Mouse (Mus musculus) midbrain, embryonic 13.5 days (tissue): Measurements from ENCODE around the gene Ncl. TPM values are rescaled to one million over a fixed set of nuclear protein-coding genes. Genes with fewer than 3 reads are reported as not detected.

Experiments
- ATAC-seq: fragments of 200-750 bp; cut with Nextera tagmentation; 2 replicates; pipeline ENCODE4 v1.8.0; 2017; ENCODE audit warnings: mild to moderate bottlenecking, moderate TSS enrichment, moderate library complexity
- H3K27ac ChIP-seq: fragments of 300-500 bp; sonication (generic); 2 replicates; pipeline ENCODE4 v1.5.1; 2015; ENCODE audit warnings: inconsistent platforms, mild to moderate bottlenecking, moderate library complexity
- H3K27me3 ChIP-seq: fragments of 300-500 bp; sonication (generic); 2 replicates; pipeline ENCODE4 v1.6.1; 2015; ENCODE audit warnings: mild to moderate bottlenecking, inconsistent platforms
- H3K36me3 ChIP-seq: fragments of 300-500 bp; sonication (generic); 2 replicates; pipeline ENCODE4 v1.6.1; 2015; ENCODE audit warnings: mild to moderate bottlenecking, inconsistent platforms
- H3K4me1 ChIP-seq: fragments of 300-500 bp; sonication (generic); replicated peaks from 2 replicates; pipeline ENCODE4 v1.6.1; 2015; ENCODE audit warnings: inconsistent platforms
- H3K4me2 ChIP-seq: fragments of 300-500 bp; sonication (generic); replicated peaks from 2 replicates; pipeline ENCODE4 v1.6.1; 2015; ENCODE audit warnings: moderate library complexity, mild to moderate bottlenecking, inconsistent platforms
- H3K4me3 ChIP-seq: fragments of 300-500 bp; sonication (generic); replicated peaks from 2 replicates; pipeline ENCODE4 v1.5.1; 2015; ENCODE audit warnings: mild to moderate bottlenecking, inconsistent platforms
- H3K9ac ChIP-seq: fragments of 300-500 bp; sonication (generic); replicated peaks from 2 replicates; pipeline ENCODE4 v1.6.1; 2015; ENCODE audit warnings: mild to moderate bottlenecking, inconsistent platforms
- H3K9me3 ChIP-seq: fragments of 300-500 bp; sonication (generic); 2 replicates; pipeline ENCODE4 v1.6.1; 2016; ENCODE audit warnings: mild to moderate bottlenecking, inconsistent platforms
- WGBS: fragments of 180-500 bp; shearing (Covaris S2); methylation state at CpG from one replicate; pipeline ENCODE4 v1.1.7; 2015; 5-methylcytosine and 5-hydroxymethylcytosine counted together
- polyA plus RNA-seq: library from polyadenylated mRNA; unstranded; fragments of >200 nt; fragmentation: Nextera tagmentation; extraction: Ambion mirVana; gene quantifications from 2 replicates; pipeline ENCODE4 v1.2.1, GENCODE M21; 2015

The Ncl gene
- polyA plus RNA-seq = 241 and 244 TPM in 2 replicates

DNA sequence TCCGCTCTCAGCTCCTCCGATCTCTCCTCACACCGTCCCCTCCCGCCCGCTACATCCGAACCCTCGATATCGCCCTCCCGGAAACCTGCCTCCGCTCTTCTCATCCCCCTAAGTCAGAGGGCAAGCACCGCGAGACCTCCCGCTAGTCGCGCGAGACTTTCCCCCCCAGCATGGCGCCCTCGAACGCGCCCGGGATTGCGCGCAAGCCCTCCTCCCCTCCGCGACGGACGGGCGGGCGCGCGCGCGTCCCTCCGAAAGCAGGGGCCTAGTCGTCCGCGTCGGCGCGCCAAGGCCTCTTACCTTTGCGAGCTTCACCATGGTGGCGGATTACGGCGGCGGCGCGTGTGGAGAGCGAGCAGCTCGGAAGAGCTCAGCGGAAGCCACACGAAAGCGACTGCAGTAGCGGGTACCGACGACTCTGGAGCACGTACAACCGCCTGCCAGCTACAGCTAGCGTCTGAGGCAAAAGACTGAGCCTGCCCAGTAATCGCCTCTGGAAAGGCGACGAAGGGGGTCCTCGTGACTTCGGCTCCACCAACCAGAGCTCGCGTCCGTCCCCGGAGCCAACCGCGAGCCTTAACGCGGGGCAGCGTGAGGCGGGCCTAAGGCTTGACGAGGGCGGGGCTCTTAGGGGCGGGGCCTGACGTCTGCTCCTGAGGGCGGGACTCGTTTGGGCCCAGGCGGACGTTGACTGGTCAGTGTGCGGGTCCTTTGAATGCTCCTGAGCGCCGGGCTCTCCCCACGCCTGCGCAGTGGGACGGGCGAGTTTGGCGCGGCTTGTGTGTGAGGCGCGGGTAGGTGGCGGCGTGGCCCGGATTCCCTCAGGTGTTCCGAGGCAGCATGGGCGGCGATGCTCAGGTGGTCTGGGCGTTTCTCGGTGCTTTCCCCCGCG, at the start of gene Ncl:
Gene Ncl (minus strand): TSS at position 495 of the 892 bp plus-strand sequence.
- Histone ChIP-seq H3K4me1 (peaks cover 33% of the 10 kb centered on the region), H3K4me3 (peak within 1 kb of the TSS; percentile 92), H3K27me3 (no peaks in the 10 kb centered on the region), H3K9ac (peak within 1 kb of the TSS; percentile 89), H3K9me3 (no peaks in the 10 kb centered on the region), H3K27ac (peak within 1 kb of the TSS; percentile 99), H3K36me3 (peaks cover 32% of the 10 kb centered on the region), H3K4me2 (peak within 1 kb of the TSS; percentile 92)
- ATAC-seq = peak; percentile 99
- WGBS = under 1% methylated on average over 102 of the region's 102 CpGs

DNA sequence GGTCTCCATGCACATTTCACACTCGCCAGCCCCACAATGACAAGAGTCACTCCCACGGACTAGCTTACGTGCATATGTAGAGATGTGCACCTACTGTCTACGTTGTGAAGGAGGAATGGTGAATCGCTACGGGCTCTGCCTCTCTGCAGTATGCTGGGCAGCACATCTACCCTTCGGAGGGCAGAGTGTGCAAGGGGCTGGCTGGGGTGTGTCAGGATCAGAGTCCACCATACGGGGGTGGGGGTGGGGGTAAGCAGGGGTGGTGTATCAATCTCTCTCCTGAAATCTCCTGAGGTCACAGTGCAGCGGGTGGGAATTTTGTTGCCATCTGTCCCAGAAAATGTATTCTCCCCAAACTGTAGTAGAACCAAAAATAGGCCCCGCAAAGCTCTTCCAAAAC, 49.3 kb upstream of the Ncl start:
- Histone ChIP-seq H3K4me3 (no peak overlapping the region), H3K9ac (no peak overlapping the region), H3K27me3 (no peaks in the 10 kb centered on the region), H3K36me3 (no peaks in the 10 kb centered on the region), H3K27ac (no peak overlapping the region), H3K4me1 (peaks cover 3% of the 10 kb centered on the region; the same call in 1 of the 2 replicates), H3K4me2 (no peak overlapping the region), H3K9me3 (no peaks in the 10 kb centered on the region)
- ATAC-seq = no peak
- WGBS = 76% methylated on average over 10 of the region's 10 CpGs

DNA sequence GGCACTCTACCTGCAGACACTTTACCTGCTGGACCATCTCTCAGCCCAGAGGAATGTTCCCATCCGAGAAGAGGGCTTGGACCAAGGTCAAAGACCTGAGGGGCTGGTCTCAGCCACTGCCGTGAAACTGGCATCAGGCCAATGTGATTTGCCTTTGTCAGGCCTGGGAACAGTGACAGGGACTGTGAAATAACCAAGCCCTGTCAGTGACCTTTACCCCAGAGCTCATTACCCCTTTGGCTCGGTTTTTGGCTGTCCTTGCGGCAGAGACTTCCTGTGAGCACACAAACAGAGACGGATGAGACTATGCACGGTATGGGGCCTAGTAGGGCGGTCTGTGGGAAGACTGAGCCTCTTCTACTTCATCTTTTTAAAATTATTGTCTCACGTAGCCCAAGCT, 47.7 kb upstream of the Ncl start:
- H3K4me3 ChIP-seq = no peak overlapping the region
- H3K4me1 ChIP-seq = peaks cover 3% of the 10 kb centered on the region; the same call in 1 of the 2 replicates
- H3K27me3 ChIP-seq = no peaks in the 10 kb centered on the region
- H3K36me3 ChIP-seq = no peaks in the 10 kb centered on the region
- 79% methylated on average over 8 of the region's 8 CpGs for WGBS
- no peaks in the 10 kb centered on the region for H3K9me3 ChIP-seq
- no peak overlapping the region for H3K4me2 ChIP-seq
- no peak overlapping the region for H3K9ac ChIP-seq
- no peak overlapping the region for H3K27ac ChIP-seq
- ATAC-seq = no peak

GRCm38 (mm10) chr1:86406313-86406712, 47.1 kb upstream of the Ncl start:
- ATAC-seq = no peak
- H3K27ac ChIP-seq = no peak overlapping the region
- H3K4me2 ChIP-seq = no peak overlapping the region
- H3K9ac ChIP-seq = no peak overlapping the region
- no peaks in the 10 kb centered on the region for H3K9me3 ChIP-seq
- peaks cover 3% of the 10 kb centered on the region; the same call in 1 of the 2 replicates for H3K4me1 ChIP-seq
- 82% methylated on average over 4 of the region's 4 CpGs for WGBS
- H3K36me3 ChIP-seq = no peaks in the 10 kb centered on the region
- H3K27me3 ChIP-seq = no peaks in the 10 kb centered on the region
- H3K4me3 ChIP-seq = no peak overlapping the region

GRCm38 (mm10) chr1:86404834-86405233, 45.6 kb upstream of the Ncl start:
- Histone ChIP-seq H3K9ac (no peak overlapping the region), H3K27ac (no peak overlapping the region), H3K4me3 (no peak overlapping the region), H3K36me3 (no peaks in the 10 kb centered on the region), H3K27me3 (no peaks in the 10 kb centered on the region), H3K4me1 (peaks cover 3% of the 10 kb centered on the region; the same call in 1 of the 2 replicates), H3K9me3 (no peaks in the 10 kb centered on the region), H3K4me2 (no peak overlapping the region)
- no peak for ATAC-seq
- WGBS = 61% methylated on average over 5 of the region's 5 CpGs

- no peaks in the 10 kb centered on the region for H3K4me1 ChIP-seq
- H3K4me2 ChIP-seq = no peak overlapping the region
- no peaks in the 10 kb centered on the region for H3K9me3 ChIP-seq
- WGBS = 82% methylated on average over 8 of the region's 8 CpGs
- H3K27ac ChIP-seq = no peak overlapping the region
- no peak overlapping the region for H3K9ac ChIP-seq
- H3K36me3 ChIP-seq = no peaks in the 10 kb centered on the region
- ATAC-seq = no peak
- H3K4me3 ChIP-seq = no peak overlapping the region
- H3K27me3 ChIP-seq = no peaks in the 10 kb centered on the region
These were observed 41.0 kb upstream of the Ncl start for GRCm38 (mm10) chr1:86400096-86400754.

DNA sequence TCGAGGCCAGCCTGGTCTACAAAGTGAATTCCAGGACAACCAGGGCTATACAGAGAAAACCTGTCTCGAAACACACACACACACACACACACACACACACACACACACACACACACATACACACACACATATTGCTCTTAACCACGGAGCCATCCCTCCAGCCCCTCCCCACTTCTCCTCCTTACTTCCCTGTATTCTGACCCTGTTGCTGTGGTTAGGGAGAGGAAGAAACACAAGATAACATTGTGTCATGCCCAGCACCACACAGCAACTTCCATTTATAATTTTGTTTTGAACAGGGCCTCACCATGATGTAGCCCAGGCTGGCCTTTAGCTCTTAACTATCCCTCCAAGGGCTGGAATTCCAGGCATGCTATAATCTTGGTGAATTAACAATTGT, 40.1 kb upstream of the Ncl start:
- 84% methylated on average over 3 of the region's 3 CpGs for WGBS
- Histone ChIP-seq H3K9ac (no peak overlapping the region), H3K9me3 (no peaks in the 10 kb centered on the region), H3K4me3 (no peak overlapping the region), H3K27me3 (no peaks in the 10 kb centered on the region), H3K36me3 (no peaks in the 10 kb centered on the region), H3K4me2 (no peak overlapping the region), H3K4me1 (no peaks in the 10 kb centered on the region), H3K27ac (no peak overlapping the region)
- no peak for ATAC-seq

DNA sequence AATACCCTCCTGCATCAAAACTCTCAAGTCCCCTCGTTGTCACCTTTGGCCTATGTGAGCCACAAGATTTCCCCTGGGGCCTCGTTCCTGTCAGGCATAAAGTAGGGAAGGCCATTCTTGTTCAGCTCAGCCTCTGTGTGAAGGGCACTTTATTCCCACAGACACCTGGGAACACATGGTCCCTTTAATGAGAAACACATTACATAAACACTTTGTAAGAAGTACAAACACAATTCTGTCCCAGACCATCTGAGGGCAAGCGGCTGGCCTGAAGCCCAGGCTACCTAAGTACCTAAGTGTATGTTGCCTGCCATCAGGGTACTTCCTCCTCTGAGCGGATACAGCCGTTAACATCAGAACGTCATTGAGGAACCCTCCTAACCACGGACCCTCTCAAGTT, 39.0 kb upstream of the Ncl start:
- ATAC-seq = no peak
- H3K4me3 ChIP-seq = no peak overlapping the region
- no peaks in the 10 kb centered on the region for H3K4me1 ChIP-seq
- WGBS = 73% methylated on average over 7 of the region's 7 CpGs
- H3K27me3 ChIP-seq = no peaks in the 10 kb centered on the region
- H3K9me3 ChIP-seq = no peaks in the 10 kb centered on the region
- H3K36me3 ChIP-seq = no peaks in the 10 kb centered on the region
- no peak overlapping the region for H3K27ac ChIP-seq
- no peak overlapping the region for H3K9ac ChIP-seq
- H3K4me2 ChIP-seq = no peak overlapping the region

DNA sequence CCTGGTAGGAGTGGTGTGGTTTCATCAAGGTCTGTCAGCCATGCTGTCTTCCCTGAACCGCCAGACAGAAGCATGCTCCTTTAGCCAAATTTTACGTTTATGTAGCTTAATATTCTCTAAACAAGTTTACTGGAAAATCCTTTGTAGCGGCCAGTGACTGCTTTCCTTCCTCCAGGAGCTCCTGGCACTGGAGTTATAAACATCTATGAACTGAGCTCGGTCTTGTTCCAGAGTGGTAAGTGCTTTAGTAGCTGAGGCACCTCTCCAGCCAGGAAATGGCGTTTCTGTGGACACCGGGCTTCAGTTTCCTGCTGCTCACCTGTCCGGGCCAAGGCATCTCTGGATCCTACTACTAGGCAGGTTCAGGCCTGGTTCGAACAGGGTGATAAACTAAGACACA, 38.4 kb upstream of the Ncl start:
- Histone ChIP-seq H3K9ac (no peak overlapping the region), H3K4me2 (no peak overlapping the region), H3K27me3 (no peaks in the 10 kb centered on the region), H3K27ac (no peak overlapping the region), H3K4me3 (no peak overlapping the region), H3K36me3 (no peaks in the 10 kb centered on the region), H3K4me1 (no peaks in the 10 kb centered on the region), H3K9me3 (no peaks in the 10 kb centered on the region)
- WGBS = 88% methylated on average over 8 of the region's 8 CpGs
- no peak for ATAC-seq

DNA sequence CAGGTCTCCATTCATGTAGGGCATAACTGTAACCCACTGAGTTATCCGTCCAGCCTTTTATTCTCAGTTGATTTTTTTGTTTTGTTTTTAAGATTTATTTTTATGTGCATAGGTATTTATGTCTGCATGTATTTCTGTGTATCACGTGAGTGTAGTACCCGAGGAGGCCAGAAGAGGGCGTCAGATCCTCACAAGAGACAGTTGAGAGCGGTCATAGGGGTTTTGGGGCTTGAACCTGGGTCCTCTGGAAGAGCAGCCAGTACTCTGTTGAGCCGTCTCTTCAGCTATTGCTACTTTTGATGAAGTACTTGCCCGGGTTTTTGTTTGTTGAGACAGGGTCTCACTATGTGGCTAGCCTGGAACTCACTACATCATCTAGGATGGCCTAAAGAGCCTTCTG, 36.7 kb upstream of the Ncl start:
- Histone ChIP-seq H3K27me3 (no peaks in the 10 kb centered on the region), H3K4me3 (no peak overlapping the region), H3K4me2 (no peak overlapping the region), H3K9ac (no peak overlapping the region), H3K36me3 (no peaks in the 10 kb centered on the region), H3K27ac (no peak overlapping the region), H3K9me3 (no peaks in the 10 kb centered on the region), H3K4me1 (no peaks in the 10 kb centered on the region)
- ATAC-seq = no peak
- WGBS = 73% methylated on average over 7 of the region's 7 CpGs

DNA sequence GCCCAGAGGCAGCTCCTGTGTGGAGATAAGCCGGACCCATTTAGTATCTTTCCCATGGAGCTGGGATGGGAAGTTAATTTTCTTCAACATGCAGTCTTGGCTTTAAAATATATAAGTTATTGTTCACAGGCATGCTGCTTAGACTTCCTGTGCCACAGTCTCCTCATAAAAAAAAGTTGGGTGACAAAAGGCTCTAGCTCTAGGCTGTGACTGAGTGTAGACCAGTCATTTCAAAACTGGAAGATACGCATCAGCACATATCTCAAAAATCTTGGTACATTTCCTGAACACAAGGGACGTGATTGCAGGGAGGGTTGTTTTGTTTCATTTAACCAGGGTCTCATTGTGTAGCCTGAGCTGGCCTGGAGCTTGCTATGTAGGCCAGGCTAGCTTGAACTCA, 35.0 kb upstream of the Ncl start:
- ATAC-seq = no peak
- 90% methylated on average over 3 of the region's 3 CpGs for WGBS
- H3K9ac ChIP-seq = no peak overlapping the region

DNA sequence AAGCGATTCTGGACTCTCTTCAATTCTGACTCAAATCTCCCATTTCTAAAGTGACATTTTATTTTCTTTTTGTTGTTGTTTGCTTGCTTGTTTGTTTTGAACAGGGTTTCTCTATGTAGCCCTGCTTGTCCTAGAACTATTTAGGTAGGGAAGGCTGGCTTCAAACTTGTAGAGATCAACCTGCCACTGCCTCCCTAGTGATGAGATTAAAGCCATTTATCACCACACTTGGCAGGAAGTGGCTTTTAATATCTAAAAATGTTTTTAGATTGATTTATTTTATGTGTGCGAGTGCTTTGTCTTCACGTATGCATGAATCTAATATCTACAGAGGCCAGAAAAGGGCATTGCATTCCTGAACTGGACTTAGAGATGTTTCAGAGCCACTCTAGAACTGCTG, 34.0 kb upstream of the Ncl start:
- no peaks in the 10 kb centered on the region for H3K36me3 ChIP-seq
- H3K9me3 ChIP-seq = no peaks in the 10 kb centered on the region
- H3K9ac ChIP-seq = no peak overlapping the region
- no peak overlapping the region for H3K27ac ChIP-seq
- H3K27me3 ChIP-seq = no peaks in the 10 kb centered on the region
- no peak overlapping the region for H3K4me2 ChIP-seq
- H3K4me3 ChIP-seq = no peak overlapping the region
- 92% methylated on average over 3 of the region's 3 CpGs for WGBS
- no peak for ATAC-seq
- no peaks in the 10 kb centered on the region for H3K4me1 ChIP-seq

More for the DNA sequence above, 35.0 kb upstream of the Ncl start:
- no peak overlapping the region for H3K4me3 ChIP-seq
- H3K4me2 ChIP-seq = no peak overlapping the region
- no peak overlapping the region for H3K27ac ChIP-seq
- no peaks in the 10 kb centered on the region for H3K27me3 ChIP-seq
- H3K36me3 ChIP-seq = no peaks in the 10 kb centered on the region
- H3K4me1 ChIP-seq = no peaks in the 10 kb centered on the region
- H3K9me3 ChIP-seq = no peaks in the 10 kb centered on the region
